Mouse (Mus musculus) urinary bladder, adult 18-20 months (tissue): ENCODE data around the gene Sim2.
A peak's percentile ranks its signal among the peaks of the same experiment; 100 is the strongest.

Experiments
- DNase-seq, 2 experiments: peaks; one replicate each; pipeline ENCODE4 v3.0.0; 2022; ENCODE audit warnings: low spot score in 2 of 2, mixed read lengths in 2 of 2

Gene Sim2

GRCm38 (mm10) chr16:94084711-94085602 is at the start of gene Sim2:
Gene Sim2 (plus strand): TSS chr16:94084931.
- DNase-seq, result peak in 1 of 2 experiments; percentile 38

GRCm38 (mm10) chr16:94037280-94037679 is 47.5 kb upstream of the Sim2 start:
- no peak for DNase-seq

- peak; percentile 11 to 45 for DNase-seq
Observed at GRCm38 (mm10) chr16:94038272-94038985, 46.3 kb upstream of the Sim2 start.

GRCm38 (mm10) chr16:94038986-94039341 is 45.8 kb upstream of the Sim2 start:
- DNase-seq, result no peak

GRCm38 (mm10) chr16:94040485-94040884 is 44.2 kb upstream of the Sim2 start:
- DNase-seq, result no peak

- no peak for DNase-seq
Observed at GRCm38 (mm10) chr16:94041065-94041712, 43.5 kb upstream of the Sim2 start.

- DNase-seq, result peak in 1 of 2 experiments; percentile 12
Observed at GRCm38 (mm10) chr16:94043797-94044196, 40.9 kb upstream of the Sim2 start.

- no peak for DNase-seq
Observed at GRCm38 (mm10) chr16:94044996-94045395, 39.7 kb upstream of the Sim2 start.

GRCm38 (mm10) chr16:94050368-94050767 is 34.4 kb upstream of the Sim2 start:
- DNase-seq, result no peak

- no peak for DNase-seq
Observed at GRCm38 (mm10) chr16:94055176-94055575, 29.6 kb upstream of the Sim2 start.

- no peak for DNase-seq
Observed at GRCm38 (mm10) chr16:94055576-94055975, 29.2 kb upstream of the Sim2 start.

GRCm38 (mm10) chr16:94059820-94060219 is 24.9 kb upstream of the Sim2 start:
- DNase-seq, result no peak

- DNase-seq, result no peak
Observed at GRCm38 (mm10) chr16:94064211-94064610, 20.5 kb upstream of the Sim2 start.

- no peak for DNase-seq
Observed at GRCm38 (mm10) chr16:94065728-94066674, 18.7 kb upstream of the Sim2 start.

- no peak for DNase-seq
Observed at GRCm38 (mm10) chr16:94066771-94067170, 18.0 kb upstream of the Sim2 start.

- DNase-seq, result no peak
Observed at GRCm38 (mm10) chr16:94067280-94067679, 17.5 kb upstream of the Sim2 start.

- DNase-seq, result no peak
Observed at GRCm38 (mm10) chr16:94069061-94069460, 15.7 kb upstream of the Sim2 start.

- DNase-seq, result no peak
Observed at GRCm38 (mm10) chr16:94070920-94071319, 13.8 kb upstream of the Sim2 start.

- DNase-seq, result no peak
Observed at GRCm38 (mm10) chr16:94071468-94071867, 13.3 kb upstream of the Sim2 start.

GRCm38 (mm10) chr16:94075362-94076027 is 9.2 kb upstream of the Sim2 start:
- peak in 1 of 2 experiments; percentile 73 for DNase-seq
